ENCODE assay signal across 13 mouse cellular contexts in the genomic region with DNA sequence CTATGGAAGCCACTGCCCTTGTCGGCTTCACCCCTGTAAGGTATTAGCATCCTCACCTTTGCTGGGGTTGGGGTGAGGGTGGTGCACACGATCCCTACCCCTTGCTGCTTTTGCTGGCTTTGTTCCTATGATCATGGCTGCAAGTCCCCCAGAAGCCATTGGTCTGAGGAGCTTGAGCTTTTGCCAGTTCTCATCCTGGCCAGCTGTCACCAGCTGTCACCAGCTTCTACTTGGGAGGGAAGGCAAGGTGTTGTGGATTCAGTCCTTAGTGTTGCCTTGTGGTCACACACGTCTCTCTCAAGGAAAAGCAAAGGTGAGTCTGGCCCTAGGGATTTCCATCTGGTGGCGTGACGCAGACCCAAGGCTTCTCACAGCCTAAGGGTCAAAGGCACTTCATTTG. TPM values are rescaled to one million over a fixed set of nuclear protein-coding genes. Genes with fewer than 3 reads are reported as not detected.
DNase-seq lines count a peak whose midpoint lies in the region; ATAC-seq and TF ChIP-seq lines count a peak whose summit lies in the region.
"Had no signal": no experiment of that assay in that cellular context is flagged by ENCODE, and none has a peak within 500 bp of the region (broad histone marks: within the 10 kb centered on the region; RNA-seq: fewer than 3 reads in every experiment).

No protein-coding gene starts in this region.

- H3K9me3 ChIP-seq in heart, embryonic 10.5 days: no peaks in the 10 kb centered on the region
- H3K9me3 ChIP-seq in midbrain, postnatal 0 days (ENCODE audit: low read length): no peaks in the 10 kb centered on the region
- no peaks in the 10 kb centered on the region for H3K9me3 ChIP-seq in midbrain, embryonic 10.5 days (replicated peaks)
- H3K9me3 ChIP-seq: limb, embryonic 15.5 days; neural tube, embryonic 13.5 days had no signal

- no peak overlapping the region for H3K4me2 ChIP-seq in midbrain, postnatal 0 days (ENCODE audit: low read depth, low read length, poor library complexity, severe bottlenecking)
- peak overlapping the region; percentile 83 for H3K4me2 ChIP-seq in myocyte (ENCODE audit: low read depth)
- H3K4me2 ChIP-seq: limb, embryonic 15.5 days; neural tube, embryonic 13.5 days had no signal

- H3K4me3 ChIP-seq in heart, adult 2 months: no peak overlapping the region
- no peak overlapping the region for H3K4me3 ChIP-seq in heart, embryonic 10.5 days
- H3K4me3 ChIP-seq in midbrain, postnatal 0 days (ENCODE audit: low read depth, low read length): no peak overlapping the region
- no peak overlapping the region for H3K4me3 ChIP-seq in midbrain, embryonic 10.5 days
- H3K4me3 ChIP-seq in myocyte: no peak overlapping the region
- H3K4me3 ChIP-seq: limb, embryonic 15.5 days; neural tube, embryonic 13.5 days had no signal

- intact Hi-C loops in heart, adult 2 months (cut with DNase I): loop anchor here (5.0 kb wide), 1 partner anchor 144 kb away; no protein-coding TSS in a partner anchor

- no peaks in the 10 kb centered on the region for H3K27me3 ChIP-seq in heart, adult 2 months (ENCODE audit: control insufficient read depth, insufficient read depth, low read length)
- no peaks in the 10 kb centered on the region for H3K27me3 ChIP-seq in heart, embryonic 10.5 days (ENCODE audit: insufficient read depth, poor library complexity, severe bottlenecking)
- H3K27me3 ChIP-seq in midbrain, postnatal 0 days (ENCODE audit: insufficient read depth, low read length): no peaks in the 10 kb centered on the region
- no peaks in the 10 kb centered on the region for H3K27me3 ChIP-seq in midbrain, embryonic 10.5 days (ENCODE audit: low read depth, poor library complexity, severe bottlenecking)
- no peaks in the 10 kb centered on the region for H3K27me3 ChIP-seq in myocyte (ENCODE audit: control insufficient read depth, insufficient read depth, insufficient read length)
- H3K27me3 ChIP-seq: limb, embryonic 15.5 days; neural tube, embryonic 13.5 days had no signal

- TF ChIP-seq POLR2A in heart, adult 2 months (IDR thresholded peaks at IDR 0.05; ENCODE audit: insufficient read depth, low read depth, low read length): no peak
- TF ChIP-seq POLR2A in myocyte (IDR thresholded peaks at IDR 0.05; ENCODE audit: insufficient read length, low read depth): no peak

- ATAC-seq in midbrain, postnatal 0 days (ENCODE audit: low FRiP score): no peak

- TF ChIP-seq CTCF in heart, adult 2 months (IDR thresholded peaks at IDR 0.05): no peak
- TF ChIP-seq CTCF in midbrain, postnatal 0 days (IDR thresholded peaks at IDR 0.05): no peak

- peaks cover 14% of the 10 kb centered on the region for H3K4me1 ChIP-seq in heart, adult 2 months (ENCODE audit: control insufficient read depth, insufficient read depth, low read length)
- H3K4me1 ChIP-seq in heart, embryonic 10.5 days: peaks cover 37% of the 10 kb centered on the region
- H3K4me1 ChIP-seq in midbrain, postnatal 0 days (ENCODE audit: insufficient read depth, low read length): no peaks in the 10 kb centered on the region
- no peaks in the 10 kb centered on the region for H3K4me1 ChIP-seq in midbrain, embryonic 10.5 days

- no peak overlapping the region for H3K9ac ChIP-seq in heart, adult 2 months (ENCODE audit: low read depth, low read length)
- H3K9ac ChIP-seq in midbrain, postnatal 0 days (replicated peaks; ENCODE audit: low read length, poor library complexity, severe bottlenecking): no peak overlapping the region
- H3K9ac ChIP-seq: limb, embryonic 15.5 days; neural tube, embryonic 13.5 days had no signal

- no peak for TF ChIP-seq EP300 in heart, adult 2 months (IDR thresholded peaks at IDR 0.05; ENCODE audit: insufficient read depth, low read depth, low read length)

- H3K27ac ChIP-seq in heart, adult 2 months: peak overlapping the region; percentile 15; the same call in 1 of the 2 replicates
- H3K27ac ChIP-seq in heart, embryonic 10.5 days: no peak overlapping the region
- no peak overlapping the region for H3K27ac ChIP-seq in midbrain, postnatal 0 days (ENCODE audit: low read depth, low read length)
- no peak overlapping the region for H3K27ac ChIP-seq in midbrain, embryonic 10.5 days (replicated peaks)

- no peaks in the 10 kb centered on the region for H3K36me3 ChIP-seq in heart, adult 2 months (ENCODE audit: control insufficient read depth, insufficient read depth, low read length)
- peaks cover 48% of the 10 kb centered on the region for H3K36me3 ChIP-seq in heart, embryonic 10.5 days
- peaks cover 5% of the 10 kb centered on the region; the same call in 1 of the 2 replicates for H3K36me3 ChIP-seq in midbrain, postnatal 0 days (ENCODE audit: insufficient read depth, low read length)
- peaks cover 86% of the 10 kb centered on the region for H3K36me3 ChIP-seq in midbrain, embryonic 10.5 days
- H3K36me3 ChIP-seq in myocyte (ENCODE audit: control insufficient read depth, insufficient read depth): no peaks in the 10 kb centered on the region

- WGBS in heart, adult 2 months: 60% methylated on average over 5 of the region's 5 CpGs
- WGBS in heart, embryonic 10.5 days: 82% methylated on average over 5 of the region's 5 CpGs
- 86% methylated on average over 5 of the region's 5 CpGs for WGBS in midbrain, postnatal 0 days
- 87% methylated on average over 5 of the region's 5 CpGs for WGBS in midbrain, embryonic 10.5 days

- H3K79me2 ChIP-seq in heart, adult 2 months (replicated peaks; ENCODE audit: control insufficient read depth, insufficient read depth, low read length): no peaks in the 10 kb centered on the region
- peaks cover 34% of the 10 kb centered on the region for H3K79me2 ChIP-seq in myocyte (ENCODE audit: control insufficient read depth, insufficient read depth)

- H3ac ChIP-seq in myocyte (ENCODE audit: control insufficient read depth, insufficient read length): no peak overlapping the region

- no peak for DNase-seq in heart, adult 2 months
- no peak for DNase-seq in heart, embryonic 10.5 days (ENCODE audit: low spot score)
- peak; percentile 77 for DNase-seq in kidney, postnatal 10 days
- DNase-seq in kidney, adult 11 months: no peak
- DNase-seq in midbrain, postnatal 0 days (ENCODE audit: low spot score): peak; percentile 30
- no peak for DNase-seq in midbrain, embryonic 10.5 days (ENCODE audit: low spot score)
- DNase-seq in natural killer cell, adult 2 months (ENCODE audit: low spot score in 2 of 2): no peak
- DNase-seq: cerebellum, adult 8-10 months; kidney, postnatal 36 days; thymus, postnatal 4 days had no signal

TF ChIP-seq in myocyte, 11 proteins besides CTCF, POLR2A, EP300 and RAD21:
- TF ChIP-seq TCF12 (IDR thresholded peaks at IDR 0.05; ENCODE audit: insufficient read depth, poor library complexity, severe bottlenecking) (peak; percentile 29), MYOD1 (IDR thresholded peaks at IDR 0.05; ENCODE audit: control insufficient read depth in 1 of 3, insufficient read length in 2 of 3, low read depth in 2 of 3) (peak; percentile 63 to 95 (median 92)), MYOG (IDR thresholded peaks at IDR 0.05; ENCODE audit: control insufficient read depth in 1 of 3, insufficient read depth in 1 of 3, insufficient read length in 2 of 3, low read depth in 2 of 3) (peak in 2 of 3 experiments; percentile 35 to 79), MAX (IDR thresholded peaks at IDR 0.05; ENCODE audit: low read depth) (no peak)

RNA-seq across cellular contexts. Expression of a gene that starts 39.4 kb away (rescaled TPM):
- 10 to 100 TPM; 13.1 to 16.5 TPM for total RNA-seq in heart, adult 2 months (2021)
- polyA plus RNA-seq in heart, adult 2 months (2012; rRNA removed): 26.2 and 27.7 TPM in 2 replicates
- 32.8 and 35.3 TPM in 2 replicates for polyA plus RNA-seq in heart, embryonic 10.5 days (2016; fragmentation: Nextera tagmentation; extraction: Ambion mirVana)
- 54.8 and 60.8 TPM in 2 replicates for total RNA-seq in midbrain, postnatal 0 days (2014; rRNA removed)
- polyA plus RNA-seq in midbrain, postnatal 0 days (2015; fragmentation: Nextera tagmentation; extraction: Ambion mirVana): 29.9 and 30.5 TPM in 2 replicates
- polyA plus RNA-seq in midbrain, embryonic 10.5 days (2016; fragmentation: Nextera tagmentation; extraction: Ambion mirVana): 62.9 and 74.4 TPM in 2 replicates
- polyA plus RNA-seq in myocyte (2012; fragmentation: generic; extraction: Trizol): 30.5 TPM

RNA-seq across cellular contexts. Expression of a gene that starts 52.6 kb away (rescaled TPM):
- total RNA-seq in heart, adult 2 months (2021): under 1 TPM; 0.47 to 0.96 TPM
- 0.94 and 1.3 TPM in 2 replicates for polyA plus RNA-seq in heart, adult 2 months (2012; rRNA removed)
- 0.26 and 5.0 TPM in 2 replicates for polyA plus RNA-seq in heart, embryonic 10.5 days (2016; fragmentation: Nextera tagmentation; extraction: Ambion mirVana)
- 0.11 and 0.71 TPM in 2 replicates for total RNA-seq in midbrain, postnatal 0 days (2014; rRNA removed)
- polyA plus RNA-seq in midbrain, postnatal 0 days (2015; fragmentation: Nextera tagmentation; extraction: Ambion mirVana): 0.23 TPM in 1 of 2 replicates, not detected in the other
- polyA plus RNA-seq in midbrain, embryonic 10.5 days (2016; fragmentation: Nextera tagmentation; extraction: Ambion mirVana): 0.28 and 0.53 TPM in 2 replicates
- polyA plus RNA-seq in myocyte (2012; fragmentation: generic; extraction: Trizol): 0.26 TPM

Comparison
In these comparisons a context has a peak if more than half of its experiments do, and no peak if none do; other contexts are left out.
1. DNase-seq: peak in kidney, postnatal 10 days (single experiment) and midbrain, postnatal 0 days (single experiment); none in heart, adult 2 months (0 of 2), heart, embryonic 10.5 days (single experiment), kidney, adult 11 months (single experiment), midbrain, embryonic 10.5 days (single experiment) and natural killer cell, adult 2 months (0 of 2).